Mouse (Mus musculus): Measurements from ENCODE around the gene Tnfrsf13b.
"Not testable (repeated sequence)": the region's sequence is repeated elsewhere in the genome, so short reads cannot be mapped to it uniquely, and the experiment has no call there.

Gene Tnfrsf13b

DNA sequence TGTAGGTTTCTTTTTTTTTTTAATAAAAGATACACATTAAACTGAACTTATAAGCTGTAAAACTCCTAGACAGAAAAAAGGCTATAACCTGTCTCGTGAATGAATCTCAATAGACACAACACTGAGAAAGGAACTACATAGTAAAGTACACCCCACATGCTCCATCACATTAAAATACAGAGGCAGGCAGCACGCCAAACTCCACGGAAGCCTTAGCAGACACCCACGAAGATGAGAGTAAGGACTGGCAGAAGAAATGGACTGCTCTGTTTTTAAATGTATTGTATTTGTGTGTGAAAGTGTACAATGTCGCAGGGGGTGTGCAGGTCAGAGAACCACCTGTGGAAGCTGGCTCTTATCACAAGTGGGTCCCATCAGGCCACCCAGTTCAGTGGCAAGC is 43.6 kb downstream of the Tnfrsf13b start:
- in situ Hi-C loops (cut with MboI; ENCODE audit: low sequenced_read_pairs), result no loop called here

DNA sequence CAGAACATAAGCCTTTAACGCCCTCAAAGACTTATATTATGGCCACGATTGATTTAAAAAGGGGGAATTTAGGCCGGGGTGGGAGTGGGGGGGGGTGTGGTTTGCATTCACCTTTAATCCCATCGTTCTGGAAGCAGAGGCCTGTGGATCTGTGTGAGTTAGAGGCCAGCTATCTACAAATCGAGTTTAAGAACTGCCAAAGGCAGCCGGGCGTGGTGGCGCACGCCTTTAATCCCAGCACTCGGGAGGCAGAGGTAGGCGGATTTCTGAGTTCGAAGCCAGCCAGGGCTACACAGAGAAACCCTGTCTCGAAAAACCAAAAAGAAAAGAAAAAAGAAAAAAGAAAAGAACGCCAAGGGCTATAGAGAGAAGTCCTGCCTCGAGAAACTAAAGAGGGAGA is 46.9 kb downstream of the Tnfrsf13b start:
- in situ Hi-C loops (cut with MboI; ENCODE audit: low sequenced_read_pairs), result not testable (repeated sequence)

DNA sequence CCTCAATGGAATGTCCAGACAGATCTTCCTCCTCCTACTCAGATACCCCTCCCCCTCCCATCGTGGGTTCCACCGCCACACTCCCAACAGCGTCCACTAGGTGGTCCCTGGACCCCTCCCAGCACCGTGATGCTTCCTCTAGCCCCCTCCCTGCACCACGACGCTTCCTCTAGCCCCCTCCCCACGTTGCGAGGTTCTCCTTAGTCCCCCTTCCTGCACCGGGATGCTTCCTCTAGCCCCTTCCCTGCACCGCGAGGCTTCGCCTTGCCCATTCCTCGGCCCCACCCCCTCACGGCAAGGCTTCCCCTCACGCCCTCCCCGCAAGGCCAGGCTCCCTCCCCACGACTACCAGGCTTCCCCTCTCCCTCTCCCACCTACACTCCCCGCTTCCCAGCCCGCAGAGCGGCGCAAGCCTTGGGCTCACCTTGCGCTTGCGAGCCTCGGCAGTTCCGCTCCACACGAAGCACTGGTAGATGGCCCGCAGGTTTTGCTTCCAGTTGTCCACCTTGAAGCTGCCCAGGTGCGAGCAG is 47.8 kb downstream of the Tnfrsf13b start:
- in situ Hi-C loops (cut with MboI; ENCODE audit: low sequenced_read_pairs), result no loop called here

DNA sequence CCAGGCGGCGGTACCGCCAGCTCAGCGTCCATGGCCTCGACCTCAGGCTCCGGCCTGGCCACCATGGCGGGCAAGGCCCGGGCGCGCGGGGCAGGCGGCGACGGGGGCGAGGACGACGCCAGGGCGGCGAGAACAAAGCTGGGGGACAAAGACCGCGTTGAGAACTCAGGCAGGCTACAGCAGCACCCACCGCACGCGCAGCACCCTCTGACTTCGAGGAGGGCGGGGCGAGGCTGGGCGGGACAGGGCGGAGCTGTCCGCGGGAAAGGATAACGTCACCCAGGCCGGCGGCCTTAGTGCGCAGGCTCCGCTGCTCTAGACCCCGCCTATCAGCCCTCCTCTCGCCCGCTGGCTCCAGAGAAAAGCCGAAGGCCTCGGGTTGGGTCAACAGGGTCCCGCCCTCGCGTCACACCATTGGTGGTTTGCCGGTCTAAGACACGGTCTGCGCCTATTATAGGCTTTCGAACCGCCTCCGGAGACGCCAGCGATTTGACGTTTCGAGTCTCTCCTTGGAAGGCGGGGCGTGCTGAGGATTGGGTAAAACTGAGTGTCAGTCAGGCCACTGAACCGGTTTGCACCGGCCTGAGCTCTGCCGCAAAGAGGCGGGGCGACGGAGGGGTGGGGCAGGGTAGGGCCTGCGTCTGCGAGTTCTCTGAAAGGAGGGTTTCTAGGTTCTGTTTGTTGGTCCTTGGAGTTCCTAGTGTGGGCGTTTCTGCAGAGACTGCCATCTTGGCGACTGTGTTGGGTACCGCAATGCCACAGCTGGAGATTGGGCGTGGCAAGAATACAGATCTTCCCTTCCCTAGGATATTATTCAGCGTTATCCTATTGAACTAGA is 48.5 kb downstream of the Tnfrsf13b start, which contains the start of gene Usp22:
Usp22 (minus strand) TSS at position 235 of the 838 bp plus-strand sequence.
- in situ Hi-C loops (cut with MboI; ENCODE audit: low sequenced_read_pairs), result no loop called here

DNA sequence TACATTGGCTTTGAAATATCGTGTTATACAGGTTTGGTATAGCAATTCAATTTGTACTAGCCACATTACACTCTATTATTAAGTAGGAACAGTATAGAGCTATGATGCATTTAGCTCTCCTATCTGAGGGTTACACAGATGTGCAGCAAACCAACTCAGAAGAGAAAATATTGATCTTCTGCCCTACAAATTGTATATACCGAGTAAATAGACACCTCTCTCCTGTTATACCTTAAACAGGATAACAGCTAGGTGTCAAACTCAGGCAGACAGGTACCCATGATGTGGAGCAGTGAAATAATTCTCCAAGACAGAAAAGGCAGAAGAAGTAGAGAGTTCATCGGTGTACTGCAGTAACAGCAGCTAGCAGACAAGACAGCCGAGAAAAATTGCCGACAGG is 49.2 kb downstream of the Tnfrsf13b start:
- in situ Hi-C loops (cut with MboI; ENCODE audit: low sequenced_read_pairs), result no loop called here

DNA sequence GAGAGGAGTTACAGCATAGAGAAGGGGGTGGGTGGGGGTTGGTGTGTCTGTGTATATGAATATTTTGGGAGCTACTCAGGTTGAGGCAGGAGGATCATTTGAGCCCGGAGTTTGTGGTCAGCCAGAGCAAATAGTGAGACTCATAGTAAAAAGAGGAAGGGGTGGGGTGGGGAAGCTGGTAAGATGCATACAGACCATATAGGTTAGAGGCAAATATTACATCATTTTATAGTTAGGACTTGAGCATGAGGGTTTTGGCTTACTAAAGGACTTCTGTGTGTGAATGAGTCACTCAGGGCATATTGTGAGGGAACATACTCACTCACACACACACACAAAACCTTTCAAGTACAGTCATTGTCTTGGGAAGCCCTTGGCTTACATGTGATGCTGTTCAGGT is 49.8 kb downstream of the Tnfrsf13b start:
- in situ Hi-C loops (cut with MboI; ENCODE audit: low sequenced_read_pairs), result no loop called here

DNA sequence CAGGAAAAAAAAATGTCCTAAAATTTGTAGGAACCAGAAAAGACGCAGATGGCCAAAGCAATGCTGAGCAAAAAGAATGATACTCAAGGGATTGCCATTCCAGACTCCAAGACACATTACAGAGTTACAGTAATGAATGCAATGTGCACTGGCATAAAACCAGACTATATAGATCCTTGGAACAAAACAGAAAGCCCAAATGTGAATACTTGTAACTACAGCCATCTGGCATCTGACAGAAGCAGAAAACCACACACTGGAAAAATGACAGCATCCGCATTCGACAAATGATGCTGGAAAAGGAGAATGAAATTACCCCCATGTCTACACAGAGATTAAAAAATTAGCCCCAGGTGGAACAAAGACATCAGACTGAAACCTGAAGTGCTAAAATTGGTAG is 53.8 kb downstream of the Tnfrsf13b start:
- in situ Hi-C loops (cut with MboI; ENCODE audit: low sequenced_read_pairs), result no loop called here

DNA sequence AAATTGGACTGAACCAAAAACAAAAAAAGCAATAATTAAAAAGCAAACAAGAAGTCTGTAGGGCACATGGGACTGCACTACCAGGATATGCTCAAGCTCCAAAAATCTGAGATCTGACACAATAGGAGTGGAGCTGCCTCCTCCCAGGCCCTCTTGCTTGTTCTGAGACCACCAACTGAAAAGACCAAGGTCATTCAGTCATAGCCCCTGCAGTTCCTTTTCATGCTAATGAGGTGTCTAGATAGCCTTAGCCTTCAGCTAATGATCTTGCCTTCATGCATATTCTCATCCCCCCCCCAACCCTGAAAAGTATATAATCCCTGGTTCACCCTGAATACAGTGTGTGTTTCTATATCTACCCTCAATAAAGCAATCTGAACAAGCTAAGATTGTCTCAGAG is 55.1 kb downstream of the Tnfrsf13b start:
- in situ Hi-C loops (cut with MboI; ENCODE audit: low sequenced_read_pairs), result no loop called here

DNA sequence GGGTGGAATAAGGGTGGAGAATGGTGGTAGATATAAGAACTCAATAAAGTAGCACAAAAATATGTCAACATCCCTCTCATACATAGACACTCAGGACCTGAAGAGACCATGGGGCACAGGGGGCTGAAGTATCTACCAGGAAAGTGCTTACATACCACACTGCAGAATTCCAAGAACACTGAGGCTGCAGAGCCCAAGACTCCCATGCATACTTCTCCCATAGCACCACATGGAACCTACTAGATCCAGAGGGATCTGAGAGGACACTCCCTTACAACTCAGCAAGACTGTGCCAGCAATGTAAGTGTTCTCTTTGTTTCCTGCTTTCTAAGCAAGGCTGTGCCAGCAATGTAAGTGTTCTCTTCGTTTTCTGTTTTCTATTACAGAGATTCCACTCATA is 57.3 kb downstream of the Tnfrsf13b start:
- in situ Hi-C loops (cut with MboI; ENCODE audit: low sequenced_read_pairs), result no loop called here

DNA sequence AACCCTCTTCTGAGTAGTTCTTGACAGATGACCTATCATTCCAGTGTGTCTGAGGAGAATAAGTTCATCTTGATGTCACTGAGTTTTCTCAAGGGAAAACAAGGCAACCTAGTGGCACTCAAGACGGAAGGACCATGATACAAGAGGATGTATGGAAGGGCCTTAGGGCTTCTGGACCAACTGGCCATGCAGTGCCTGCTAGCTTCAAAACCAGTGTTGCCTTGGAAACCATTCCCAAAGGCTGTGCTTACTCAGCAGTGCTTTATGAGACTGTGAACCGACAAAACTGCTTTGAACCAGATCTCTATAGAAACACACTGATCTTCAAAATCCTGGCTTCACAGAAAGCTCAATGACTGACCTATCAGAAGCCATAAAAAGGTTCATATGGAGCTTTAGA is 64.2 kb downstream of the Tnfrsf13b start:
- in situ Hi-C loops (cut with MboI; ENCODE audit: low sequenced_read_pairs), result no loop called here

DNA sequence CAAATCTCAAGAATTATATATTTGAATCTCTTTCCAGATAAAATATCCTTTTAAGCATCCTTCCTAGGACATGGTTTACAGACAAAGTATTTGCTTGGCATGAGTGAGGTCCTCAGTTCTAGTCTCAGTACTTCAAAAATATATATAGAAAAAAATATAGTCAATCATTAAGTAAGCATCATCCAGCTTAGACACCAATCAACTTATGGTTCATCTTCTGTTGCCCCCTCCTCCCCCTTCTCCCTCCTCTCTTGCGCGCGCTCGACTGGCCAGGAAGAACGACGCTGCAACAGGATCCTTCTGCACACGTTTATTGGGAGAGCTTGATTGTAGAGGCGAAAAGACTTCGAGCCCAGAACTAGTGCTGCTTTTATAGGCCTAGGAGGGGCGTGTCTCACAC is 65.6 kb downstream of the Tnfrsf13b start:
- in situ Hi-C loops (cut with MboI; ENCODE audit: low sequenced_read_pairs), result not testable (repeated sequence)

DNA sequence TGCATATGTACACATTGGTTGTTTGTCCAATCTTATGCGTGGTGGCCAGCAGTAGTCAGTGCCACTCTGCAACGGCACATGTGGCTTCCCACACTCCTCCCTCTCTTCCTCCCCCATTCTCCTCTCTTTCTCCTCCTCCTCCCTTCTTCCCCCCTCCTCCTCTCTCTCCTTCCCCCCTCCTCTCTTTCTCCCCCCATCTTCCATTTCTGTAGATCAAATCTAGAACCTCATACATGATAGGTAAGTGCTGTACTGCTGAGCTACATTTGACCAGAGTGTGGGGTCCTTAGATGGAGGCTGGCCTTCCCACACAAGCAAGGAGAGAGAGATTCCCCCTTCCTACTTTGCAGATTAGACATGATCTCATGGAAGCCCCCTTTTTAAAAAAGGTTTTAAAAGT is 66.2 kb downstream of the Tnfrsf13b start:
- in situ Hi-C loops (cut with MboI; ENCODE audit: low sequenced_read_pairs), result no loop called here

DNA sequence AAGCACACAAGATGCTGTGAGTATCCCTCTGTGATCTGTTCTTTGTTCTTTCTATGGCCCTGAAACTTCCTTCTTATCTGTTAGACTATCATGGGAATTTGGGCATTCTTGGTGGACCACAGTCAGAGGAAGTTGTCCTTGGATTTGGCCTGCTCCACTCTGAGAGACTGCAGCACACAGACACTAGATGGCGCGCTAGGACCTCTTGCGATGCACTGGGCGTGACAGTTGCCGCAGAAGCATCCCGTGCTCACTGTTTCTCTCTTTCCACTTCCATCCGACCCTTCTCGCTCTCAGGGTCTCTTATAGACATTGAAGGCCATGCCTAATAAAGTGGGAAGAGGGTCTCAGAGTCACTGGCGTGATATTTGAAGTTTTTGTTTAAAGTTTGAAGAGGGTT is 66.8 kb downstream of the Tnfrsf13b start:
- in situ Hi-C loops (cut with MboI; ENCODE audit: low sequenced_read_pairs), result no loop called here

DNA sequence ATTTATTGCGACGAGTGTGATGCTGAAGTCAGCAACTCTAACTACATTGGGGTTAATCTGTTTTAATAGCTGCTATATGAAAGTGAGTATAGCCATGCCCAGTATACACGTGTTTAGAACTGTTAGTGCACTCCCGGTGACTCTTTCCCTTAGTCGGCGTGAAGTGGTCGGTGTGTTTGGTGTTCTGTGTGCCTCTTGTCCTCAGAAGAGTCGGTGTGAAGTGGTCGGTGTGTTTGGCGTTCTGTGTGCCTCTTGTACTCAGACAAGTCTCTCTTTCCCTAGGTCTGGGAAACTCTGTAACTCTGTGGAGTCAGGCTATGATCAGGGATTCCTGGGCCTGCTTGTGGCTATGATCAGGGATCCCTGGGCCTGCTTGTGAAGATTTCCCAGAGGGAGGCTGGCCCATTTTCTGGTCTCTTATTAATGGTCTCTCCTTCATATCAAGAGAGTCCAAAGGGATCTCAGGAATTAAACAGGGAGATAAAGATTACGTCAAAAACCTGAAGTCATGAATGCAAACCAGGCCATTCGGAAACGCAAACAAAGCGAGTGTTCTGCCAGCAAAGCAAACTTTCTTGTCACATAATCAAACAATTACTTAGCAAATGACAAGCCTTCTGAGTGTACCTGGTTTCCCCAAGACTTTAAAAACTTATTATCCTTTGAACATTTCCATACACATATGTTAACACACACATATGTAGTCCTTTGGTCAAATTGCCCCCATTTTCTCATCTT is 70.2 kb downstream of the Tnfrsf13b start:
- in situ Hi-C loops (cut with MboI; ENCODE audit: low sequenced_read_pairs), result no loop called here

DNA sequence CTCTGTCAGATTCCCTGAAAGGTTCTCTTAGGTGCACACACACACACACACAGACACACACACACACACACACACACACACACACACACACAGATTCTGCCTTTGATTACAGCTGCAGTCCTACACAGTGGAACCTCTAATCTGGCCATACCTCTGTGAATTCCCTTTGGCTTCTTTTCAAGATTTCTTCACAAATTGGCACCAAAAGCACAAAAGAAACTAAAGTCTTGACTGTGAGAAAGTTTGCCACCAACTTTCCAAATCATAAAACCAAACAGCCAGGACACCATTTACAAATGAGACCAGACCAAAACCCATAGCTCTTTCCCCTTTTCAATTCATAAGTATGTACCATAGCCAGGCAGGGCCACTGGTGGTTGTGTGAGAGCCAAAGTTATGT is 71.4 kb downstream of the Tnfrsf13b start:
- in situ Hi-C loops (cut with MboI; ENCODE audit: low sequenced_read_pairs), result no loop called here

Measured in CH12F3 (cell line).